Mouse (Mus musculus): ENCODE measurements around the gene Hao1.

The Hao1 gene

GRCm38 (mm10) chr2:134462321-134462720, 91.8 kb downstream of the Hao1 start:
- CTCF ChIA-PET: no interaction called here

- CTCF ChIA-PET: interaction anchor here (0.5 kb wide), 1 partner anchor 21 kb away, joined by 5 read pairs; no protein-coding TSS in a partner anchor
These were observed 93.3 kb downstream of the Hao1 start for GRCm38 (mm10) chr2:134460831-134461230.

GRCm38 (mm10) chr2:134456065-134456505, 98.1 kb downstream of the Hao1 start:
- CTCF ChIA-PET: no interaction called here

- CTCF ChIA-PET: no interaction called here
These were observed 101.4 kb downstream of the Hao1 start for GRCm38 (mm10) chr2:134452748-134453147.

- CTCF ChIA-PET: no interaction called here
These were observed 103.2 kb downstream of the Hao1 start for GRCm38 (mm10) chr2:134450976-134451375.

Measured in spleen, embryonic (tissue).